In the genomic region with DNA sequence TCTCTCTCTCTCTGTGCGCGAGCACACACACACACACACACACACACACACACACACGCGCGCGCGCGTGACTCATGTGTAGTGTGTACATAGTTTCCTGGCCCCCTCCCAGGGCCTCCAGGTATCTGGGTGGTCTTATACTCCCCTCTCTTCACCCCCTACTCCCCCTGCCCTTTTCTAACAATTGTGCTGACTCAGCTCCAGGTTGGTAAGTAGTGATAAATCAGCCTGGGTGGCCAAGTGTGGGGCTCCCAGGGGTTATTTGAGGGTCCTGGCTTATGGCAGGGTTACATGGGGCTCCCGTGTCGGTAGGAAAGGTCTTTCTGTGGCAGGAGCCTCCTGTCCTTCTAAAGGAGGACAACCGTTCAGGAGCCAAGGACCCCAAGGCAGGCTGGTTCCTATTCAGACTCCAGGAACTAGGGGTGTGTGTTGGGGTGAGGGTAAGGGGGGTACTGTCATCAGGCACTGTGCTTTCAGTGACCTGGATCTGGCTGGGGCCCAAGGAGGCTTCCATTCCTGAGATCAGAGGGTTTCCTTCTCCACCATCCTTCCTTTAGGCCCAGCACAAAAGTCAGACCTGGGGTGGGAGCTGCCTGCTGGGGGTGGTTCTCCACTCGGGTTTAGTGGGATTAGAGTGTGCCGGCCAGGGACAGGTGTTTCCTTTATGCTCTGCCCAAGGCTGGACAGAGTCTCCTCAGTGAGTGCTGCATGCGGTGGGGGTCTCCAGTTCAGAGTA, we compare ENCODE assay signal across 17 mouse cellular contexts. TPM values are rescaled to one million over a fixed set of nuclear protein-coding genes. Genes with fewer than 3 reads are reported as not detected.
DNase-seq lines count a peak whose midpoint lies in the region; ATAC-seq and TF ChIP-seq lines count a peak whose summit lies in the region.
"Had no signal": no experiment of that assay in that cellular context is flagged by ENCODE, and none has a peak within 500 bp of the region (broad histone marks: within the 10 kb centered on the region; RNA-seq: fewer than 3 reads in every experiment).

No protein-coding gene starts in this region.

- peaks cover 45% of the 10 kb centered on the region for H3K4me1 ChIP-seq in heart, embryonic 12.5 days (replicated peaks)
- peaks cover 35% of the 10 kb centered on the region for H3K4me1 ChIP-seq in heart, embryonic 11.5 days (ENCODE audit: control insufficient read depth, insufficient read depth, low read length)
- peaks cover 37% of the 10 kb centered on the region for H3K4me1 ChIP-seq in midbrain, embryonic 10.5 days
- H3K4me1 ChIP-seq in midbrain, postnatal 0 days (ENCODE audit: insufficient read depth, low read length), result no peaks in the 10 kb centered on the region; the same call in 1 of the 2 replicates
- H3K4me1 ChIP-seq in embryonic facial prominence, embryonic 10.5 days, result peaks cover 45% of the 10 kb centered on the region
- H3K4me1 ChIP-seq in limb, embryonic 13.5 days, result peaks cover 49% of the 10 kb centered on the region

- WGBS in heart, embryonic 12.5 days, result 84% methylated on average over 14 of the region's 14 CpGs
- WGBS in heart, embryonic 11.5 days (ENCODE audit: insufficient replicate concordance), result 79% methylated on average over 14 of the region's 14 CpGs
- WGBS in midbrain, embryonic 10.5 days, result 83% methylated on average over 14 of the region's 14 CpGs
- 76% methylated on average over 14 of the region's 14 CpGs for WGBS in midbrain, postnatal 0 days
- 79% methylated on average over 14 of the region's 14 CpGs for WGBS in embryonic facial prominence, embryonic 10.5 days
- WGBS in limb, embryonic 13.5 days, result 66% methylated on average over 14 of the region's 14 CpGs

- no peaks in the 10 kb centered on the region for H3K27me3 ChIP-seq in heart, embryonic 12.5 days (replicated peaks)
- H3K27me3 ChIP-seq in heart, embryonic 11.5 days (ENCODE audit: control insufficient read depth, insufficient read depth, low read length), result no peaks in the 10 kb centered on the region
- H3K27me3 ChIP-seq in midbrain, embryonic 10.5 days (ENCODE audit: low read depth, poor library complexity, severe bottlenecking), result peaks cover 26% of the 10 kb centered on the region
- H3K27me3 ChIP-seq in midbrain, postnatal 0 days (ENCODE audit: insufficient read depth, low read length), result no peaks in the 10 kb centered on the region
- H3K27me3 ChIP-seq in embryonic facial prominence, embryonic 10.5 days (replicated peaks; ENCODE audit: low read depth, poor library complexity, severe bottlenecking), result peaks cover 33% of the 10 kb centered on the region
- H3K27me3 ChIP-seq in limb, embryonic 13.5 days, result no peaks in the 10 kb centered on the region

- H3K9me3 ChIP-seq in heart, embryonic 12.5 days (replicated peaks), result no peaks in the 10 kb centered on the region
- no peaks in the 10 kb centered on the region for H3K9me3 ChIP-seq in heart, embryonic 11.5 days (replicated peaks; ENCODE audit: control insufficient read depth, low read length)
- H3K9me3 ChIP-seq in midbrain, embryonic 10.5 days (replicated peaks), result no peaks in the 10 kb centered on the region
- H3K9me3 ChIP-seq in midbrain, postnatal 0 days (ENCODE audit: low read length), result no peaks in the 10 kb centered on the region
- H3K9me3 ChIP-seq in embryonic facial prominence, embryonic 10.5 days, result no peaks in the 10 kb centered on the region
- no peaks in the 10 kb centered on the region for H3K9me3 ChIP-seq in limb, embryonic 13.5 days
- H3K9me3 ChIP-seq: liver, embryonic 13.5 days had no signal

- ATAC-seq in heart, embryonic 12.5 days (ENCODE audit: insufficient number of reproducible peaks, low FRiP score), result no peak
- no peak for ATAC-seq in heart, embryonic 11.5 days (replicated peaks; ENCODE audit: insufficient number of reproducible peaks, low FRiP score, low TSS enrichment)
- ATAC-seq in midbrain, postnatal 0 days (ENCODE audit: low FRiP score), result no peak
- no peak for ATAC-seq in limb, embryonic 13.5 days (ENCODE audit: low FRiP score, low read depth)
- ATAC-seq: midbrain, embryonic 16.5 days had no signal

- no peak overlapping the region for H3K4me3 ChIP-seq in heart, embryonic 12.5 days
- H3K4me3 ChIP-seq in heart, embryonic 11.5 days (ENCODE audit: low read depth, low read length), result no peak overlapping the region
- H3K4me3 ChIP-seq in midbrain, embryonic 10.5 days, result no peak overlapping the region
- H3K4me3 ChIP-seq in midbrain, postnatal 0 days (ENCODE audit: low read depth, low read length), result no peak overlapping the region
- H3K4me3 ChIP-seq in embryonic facial prominence, embryonic 10.5 days, result no peak overlapping the region
- H3K4me3 ChIP-seq in limb, embryonic 13.5 days, result no peak overlapping the region
- H3K4me3 ChIP-seq: liver, embryonic 13.5 days had no signal

- DNase-seq in midbrain, embryonic 10.5 days (ENCODE audit: low spot score), result no peak
- DNase-seq in midbrain, postnatal 0 days (ENCODE audit: low spot score), result no peak
- no peak for DNase-seq in embryonic facial prominence, embryonic 10.5 days (ENCODE audit: low spot score)
- DNase-seq in adrenal gland, postnatal 36 days, result no peak
- DNase-seq in layer of hippocampus, adult 9-10 months (ENCODE audit: low spot score), result no peak
- DNase-seq: adrenal gland, postnatal 25 days; heart, adult 18-20 months; heart, postnatal 4 days; kidney, adult 2 months; liver, embryonic 13.5 days; lung, postnatal 36 days had no signal

- H3K9ac ChIP-seq in heart, embryonic 12.5 days, result 0 out of 2 replicates have a peak overlapping the region, but pooled peaks have one; percentile 26
- H3K9ac ChIP-seq in heart, embryonic 11.5 days (ENCODE audit: low read depth, low read length), result no peak overlapping the region
- H3K9ac ChIP-seq in midbrain, postnatal 0 days (replicated peaks; ENCODE audit: low read length, poor library complexity, severe bottlenecking), result no peak overlapping the region
- peak overlapping the region; percentile 35; the same call in 1 of the 2 replicates for H3K9ac ChIP-seq in limb, embryonic 13.5 days
- H3K9ac ChIP-seq: liver, embryonic 13.5 days had no signal

- no peak overlapping the region for H3K4me2 ChIP-seq in heart, embryonic 12.5 days
- no peak overlapping the region for H3K4me2 ChIP-seq in heart, embryonic 11.5 days
- H3K4me2 ChIP-seq in midbrain, postnatal 0 days (ENCODE audit: low read depth, low read length, poor library complexity, severe bottlenecking), result no peak overlapping the region
- no peak overlapping the region for H3K4me2 ChIP-seq in limb, embryonic 13.5 days (replicated peaks)
- H3K4me2 ChIP-seq: liver, embryonic 13.5 days had no signal

- no peaks in the 10 kb centered on the region for H3K36me3 ChIP-seq in heart, embryonic 12.5 days
- H3K36me3 ChIP-seq in heart, embryonic 11.5 days (ENCODE audit: control insufficient read depth, insufficient read depth, low read length), result no peaks in the 10 kb centered on the region
- no peaks in the 10 kb centered on the region for H3K36me3 ChIP-seq in midbrain, embryonic 10.5 days
- no peaks in the 10 kb centered on the region for H3K36me3 ChIP-seq in midbrain, postnatal 0 days (ENCODE audit: insufficient read depth, low read length)
- no peaks in the 10 kb centered on the region for H3K36me3 ChIP-seq in embryonic facial prominence, embryonic 10.5 days (replicated peaks)
- no peaks in the 10 kb centered on the region for H3K36me3 ChIP-seq in limb, embryonic 13.5 days
- H3K36me3 ChIP-seq: liver, embryonic 13.5 days had no signal

- no peak for TF ChIP-seq CTCF in midbrain, postnatal 0 days (IDR thresholded peaks at IDR 0.05)

- H3K27ac ChIP-seq in heart, embryonic 12.5 days (ENCODE audit: poor library complexity, severe bottlenecking), result 0 out of 2 replicates have a peak overlapping the region, but pooled peaks have one; percentile 45
- no peak overlapping the region for H3K27ac ChIP-seq in heart, embryonic 11.5 days (ENCODE audit: low read depth, low read length)
- peak overlapping the region; percentile 79 for H3K27ac ChIP-seq in midbrain, embryonic 10.5 days (replicated peaks)
- no peak overlapping the region for H3K27ac ChIP-seq in midbrain, postnatal 0 days (ENCODE audit: low read depth, low read length)
- H3K27ac ChIP-seq in embryonic facial prominence, embryonic 10.5 days (replicated peaks), result peak overlapping the region; percentile 72
- H3K27ac ChIP-seq in limb, embryonic 13.5 days, result peak overlapping the region; percentile 34; the same call in 1 of the 2 replicates
- H3K27ac ChIP-seq: liver, embryonic 13.5 days had no signal

RNA-seq across cellular contexts. Expression of gene Kcnq1, which starts 52.7 kb away (rescaled TPM):
- polyA plus RNA-seq in heart, embryonic 12.5 days (2016; fragmentation: Nextera tagmentation; extraction: Ambion mirVana), result 12.9 and 15.8 TPM in 2 replicates
- 9.2 and 12.1 TPM in 2 replicates for polyA plus RNA-seq in heart, embryonic 11.5 days (2014; fragmentation: Nextera tagmentation; extraction: Ambion mirVana)
- 0.69 and 1.1 TPM in 2 replicates for polyA plus RNA-seq in midbrain, embryonic 10.5 days (2016; fragmentation: Nextera tagmentation; extraction: Ambion mirVana)
- total RNA-seq in midbrain, postnatal 0 days (2014; rRNA removed), result 0.44 and 1.4 TPM in 2 replicates
- polyA plus RNA-seq in midbrain, postnatal 0 days (2015; fragmentation: Nextera tagmentation; extraction: Ambion mirVana), result 0.87 and 1.2 TPM in 2 replicates
- polyA plus RNA-seq in embryonic facial prominence, embryonic 10.5 days (2016; fragmentation: Nextera tagmentation; extraction: Ambion mirVana), result 1.0 and 1.5 TPM in 2 replicates
- 0.61 and 0.87 TPM in 2 replicates for polyA plus RNA-seq in limb, embryonic 13.5 days (2015; fragmentation: Nextera tagmentation; extraction: Ambion mirVana)
- 1 to 10 TPM; 2.9 to 7.6 TPM for total RNA-seq in adrenal gland, postnatal 36 days (2021)
- total RNA-seq: neutrophil, adult 5-6 weeks had no signal
- polyA plus RNA-seq: C2C12 had no signal

Comparison
In these comparisons a context has a peak if more than half of its experiments do, and no peak if none do; other contexts are left out.
1. H3K27ac ChIP-seq: peak in heart, embryonic 12.5 days (single experiment), midbrain, embryonic 10.5 days (single experiment), embryonic facial prominence, embryonic 10.5 days (single experiment) and limb, embryonic 13.5 days (single experiment); none in heart, embryonic 11.5 days (single experiment) and midbrain, postnatal 0 days (single experiment).
2. H3K9ac ChIP-seq: peak in heart, embryonic 12.5 days (single experiment) and limb, embryonic 13.5 days (single experiment); none in heart, embryonic 11.5 days (single experiment) and midbrain, postnatal 0 days (single experiment).